Mouse (Mus musculus) MEL (cell line): ENCODE data around the gene Kirrel3. TPM values are rescaled to one million over a fixed set of nuclear protein-coding genes. Genes with fewer than 3 reads are reported as not detected.

Experiments used
- DNase-seq: peaks from one replicate; pipeline ENCODE4 v3.0.0; 2011; ENCODE audit warnings: low read depth, low spot score
- H3K27ac ChIP-seq: 2 replicates; pipeline ENCODE4 v1.5.1; 2012; ENCODE audit warnings: low read depth, mild to moderate bottlenecking, control low read depth, low read length, moderate library complexity; ENCODE audit not compliant: control insufficient read depth
- H3K27me3 ChIP-seq, 2 experiments: fragments of 150-350 bp in 1 of 2; sonication (generic) in 1 of 2; 2 replicates each; pipeline ENCODE4 v1.6.1; 2012; ENCODE audit warnings: low read length in 2 of 2, mild to moderate bottlenecking in 2 of 2, improper control_type of control experiment in 1 of 2, moderate library complexity in 1 of 2; ENCODE audit not compliant: insufficient read depth in 2 of 2, control insufficient read depth in 1 of 2
- H3K36me3 ChIP-seq, 2 experiments: 2 replicates each; pipeline ENCODE4 v1.6.1; 2012 to 2014; ENCODE audit warnings: low read length in 2 of 2, improper control_type of control experiment in 1 of 2, inconsistent platforms in 1 of 2, mild to moderate bottlenecking in 1 of 2; ENCODE audit not compliant: insufficient read depth in 2 of 2, control insufficient read depth in 1 of 2
- H3K4me1 ChIP-seq, 2 experiments: fragments of 150-350 bp in 1 of 2; sonication (generic) in 1 of 2; 2 replicates each; pipeline ENCODE4 v1.6.1; 2012; ENCODE audit warnings: low read length in 2 of 2, improper control_type of control experiment in 1 of 2, mild to moderate bottlenecking in 1 of 2; ENCODE audit not compliant: insufficient read depth in 2 of 2, control insufficient read depth in 1 of 2
- H3K4me3 ChIP-seq, 2 experiments: fragments of 150-350 bp in 1 of 2; sonication (generic) in 1 of 2; 2 replicates each; pipeline ENCODE4 v1.5.1; 2012; ENCODE audit warnings: low read depth in 2 of 2, low read length in 2 of 2, mild to moderate bottlenecking in 2 of 2, moderate library complexity in 2 of 2, control low read depth in 1 of 2, improper control_type of control experiment in 1 of 2; ENCODE audit not compliant: control insufficient read depth in 1 of 2, insufficient read depth in 1 of 2
- H3K79me2 ChIP-seq: 2 replicates; pipeline ENCODE4 v1.6.1; 2012; ENCODE audit warnings: mild to moderate bottlenecking, low read length, moderate library complexity; ENCODE audit not compliant: control insufficient read depth, poor library complexity, insufficient read depth
- H3K9ac ChIP-seq: 2 replicates; pipeline ENCODE4 v1.6.1; 2012; ENCODE audit warnings: low read depth, mild to moderate bottlenecking, control low read depth, low read length, moderate library complexity; ENCODE audit not compliant: control insufficient read depth, poor library complexity, severe bottlenecking
- H3K9me3 ChIP-seq: fragments of 150-350 bp; sonication (generic); replicated peaks from 2 replicates; pipeline ENCODE4 v1.6.1; 2012; ENCODE audit warnings: mild to moderate bottlenecking, low read length, improper control_type of control experiment, moderate library complexity; ENCODE audit not compliant: insufficient read depth
- CHD1 ChIP-seq: IDR thresholded peaks from 2 replicates; pipeline ENCODE4 v1.6.1; 2012; ENCODE audit warnings: low read depth, mild to moderate bottlenecking, inconsistent platforms, low read length, improper control_type of control experiment
- CHD2 ChIP-seq: IDR thresholded peaks from 2 replicates; pipeline ENCODE4 v1.6.1; 2011; ENCODE audit warnings: low read length, improper control_type of control experiment
- CTCF ChIP-seq, 3 experiments: IDR thresholded peaks in 2 of 3; conservative IDR thresholded peaks in 1 of 3; 2 replicates each; pipeline ENCODE4 v1.5.1; 2011 to 2012; ENCODE audit warnings: low read length in 3 of 3, low read depth in 2 of 3, mild to moderate bottlenecking in 2 of 3, improper control_type of control experiment in 1 of 3, inconsistent platforms in 1 of 3, mixed read lengths in 1 of 3, moderate library complexity in 1 of 3; ENCODE audit not compliant: control insufficient read depth in 1 of 3, insufficient read depth in 1 of 3, poor library complexity in 1 of 3, severe bottlenecking in 1 of 3
- E2F4 ChIP-seq: IDR thresholded peaks from 2 replicates; pipeline ENCODE4 v1.6.1; 2011; ENCODE audit warnings: low read depth, low read length, improper control_type of control experiment, borderline replicate concordance
- ELF1 ChIP-seq: IDR thresholded peaks from 2 replicates; pipeline ENCODE4 v1.6.1; 2014; ENCODE audit warnings: low read depth, mild to moderate bottlenecking, inconsistent platforms, low read length, improper control_type of control experiment, moderate library complexity
- ETS1 ChIP-seq: IDR thresholded peaks from 2 replicates; pipeline ENCODE4 v1.6.1; 2012; ENCODE audit warnings: low read depth, mild to moderate bottlenecking, inconsistent platforms, low read length, improper control_type of control experiment, moderate library complexity
- GABPA ChIP-seq: IDR thresholded peaks from 2 replicates; pipeline ENCODE4 v1.6.1; 2012; ENCODE audit warnings: low read depth, mild to moderate bottlenecking, inconsistent platforms, low read length, improper control_type of control experiment, moderate library complexity
- HCFC1 ChIP-seq: IDR thresholded peaks from 2 replicates; pipeline ENCODE4 v1.6.1; 2012; ENCODE audit warnings: low read depth, mild to moderate bottlenecking, inconsistent platforms, low read length, improper control_type of control experiment, moderate library complexity
- JUND ChIP-seq: IDR thresholded peaks from 2 replicates; pipeline ENCODE4 v1.6.1; 2011; ENCODE audit warnings: low read depth, mild to moderate bottlenecking, improper control_type of control experiment, low read length
- KAT2A ChIP-seq: conservative IDR thresholded peaks from 2 replicates; pipeline ENCODE4 v1.6.1; 2012; ENCODE audit warnings: low read depth, low read length, improper control_type of control experiment, inconsistent platforms
- MAZ ChIP-seq: IDR thresholded peaks from 2 replicates; pipeline ENCODE4 v1.6.1; 2012; ENCODE audit warnings: low read depth, mild to moderate bottlenecking, inconsistent platforms, low read length, improper control_type of control experiment
- MEF2A ChIP-seq: IDR thresholded peaks from 2 replicates; pipeline ENCODE4 v1.6.1; 2014; ENCODE audit warnings: low read depth, mild to moderate bottlenecking, inconsistent platforms, low read length, improper control_type of control experiment; ENCODE audit not compliant: poor library complexity, insufficient replicate concordance, severe bottlenecking; ENCODE audit errors: extremely low read depth
- MXI1 ChIP-seq: IDR thresholded peaks from 2 replicates; pipeline ENCODE4 v1.6.1; 2011; ENCODE audit warnings: mild to moderate bottlenecking, low read depth, low read length, improper control_type of control experiment
- MYB ChIP-seq: IDR thresholded peaks from 2 replicates; pipeline ENCODE4 v1.6.1; 2011; ENCODE audit warnings: mild to moderate bottlenecking, low read depth, low read length, improper control_type of control experiment
- MYC ChIP-seq: IDR thresholded peaks from 2 replicates; pipeline ENCODE4 v1.6.1; 2011; ENCODE audit warnings: low read depth, mild to moderate bottlenecking, low read length, improper control_type of control experiment, moderate library complexity
- NELFE ChIP-seq: IDR thresholded peaks from 2 replicates; pipeline ENCODE4 v1.6.1; 2011; ENCODE audit warnings: low read depth, low read length, improper control_type of control experiment
- NRF1 ChIP-seq: IDR thresholded peaks from 2 replicates; pipeline ENCODE4 v1.6.1; 2014; ENCODE audit warnings: low read depth, mild to moderate bottlenecking, inconsistent platforms, low read length, improper control_type of control experiment, moderate library complexity; ENCODE audit not compliant: poor library complexity, insufficient read depth, severe bottlenecking
- POLR2A ChIP-seq, 2 experiments: IDR thresholded peaks; 2 replicates each; pipeline ENCODE4 v1.6.1; 2011 to 2012; ENCODE audit warnings: low read length in 2 of 2, mild to moderate bottlenecking in 2 of 2, control low read depth in 1 of 2, improper control_type of control experiment in 1 of 2, low read depth in 1 of 2, moderate library complexity in 1 of 2; ENCODE audit not compliant: control insufficient read depth in 1 of 2, insufficient read depth in 1 of 2, poor library complexity in 1 of 2
- POLR2AphosphoS2 ChIP-seq: IDR thresholded peaks from 2 replicates; pipeline ENCODE4 v1.6.1; 2011; ENCODE audit warnings: low read length, improper control_type of control experiment
- POLR2AphosphoS5 ChIP-seq: IDR thresholded peaks from 2 replicates; pipeline ENCODE4 v1.6.1; 2012; ENCODE audit warnings: low read depth, borderline replicate concordance, mild to moderate bottlenecking, inconsistent platforms, low read length, moderate library complexity, mixed read lengths
- SMC3 ChIP-seq: IDR thresholded peaks from 2 replicates; pipeline ENCODE4 v1.6.1; 2011; ENCODE audit warnings: low read depth, low read length, improper control_type of control experiment
- TAL1 ChIP-seq: IDR thresholded peaks from 2 replicates; pipeline ENCODE4 v1.6.1; 2012; ENCODE audit warnings: mild to moderate bottlenecking, inconsistent platforms, low read length, moderate library complexity, mixed read lengths
- TBP ChIP-seq: IDR thresholded peaks from 2 replicates; pipeline ENCODE4 v1.8.0; 2011; ENCODE audit warnings: low read depth, low read length, improper control_type of control experiment
- TCF12 ChIP-seq: IDR thresholded peaks from 2 replicates; pipeline ENCODE4 v1.6.1; 2014; ENCODE audit warnings: low read depth, mild to moderate bottlenecking, inconsistent platforms, low read length, improper control_type of control experiment, moderate library complexity
- UBTF ChIP-seq: IDR thresholded peaks from 2 replicates; pipeline ENCODE4 v1.6.1; 2012; ENCODE audit warnings: low read depth, mild to moderate bottlenecking, inconsistent platforms, low read length, improper control_type of control experiment, moderate library complexity, borderline replicate concordance; ENCODE audit not compliant: insufficient read depth
- polyA plus RNA-seq, 2 experiments: library from polyadenylated mRNA; stranded (reverse) in 1 of 2; unstranded in 1 of 2; fragments of >175 nt in 1 of 2; fragments of >200 nt in 1 of 2; gene quantifications; 2 replicates each; pipeline versions ENCODE4 v1.2.1 to v1.2.4; 2012; ENCODE audit warnings: low replicate concordance in 2 of 2, low read depth in 1 of 2; ENCODE audit not compliant: insufficient read length in 2 of 2, insufficient read depth in 1 of 2, missing spikeins in 1 of 2
- total RNA-seq: library from RNA; depleted of rRNA; stranded (reverse); fragments of 300-350 nt; gene quantifications from 2 replicates; pipeline ENCODE4 v1.2.3, GENCODE M21; 2012

Kirrel3 gene
- total and polyA plus RNA-seq, 3 experiments = 0.06 TPM; not detected in 2

DNA sequence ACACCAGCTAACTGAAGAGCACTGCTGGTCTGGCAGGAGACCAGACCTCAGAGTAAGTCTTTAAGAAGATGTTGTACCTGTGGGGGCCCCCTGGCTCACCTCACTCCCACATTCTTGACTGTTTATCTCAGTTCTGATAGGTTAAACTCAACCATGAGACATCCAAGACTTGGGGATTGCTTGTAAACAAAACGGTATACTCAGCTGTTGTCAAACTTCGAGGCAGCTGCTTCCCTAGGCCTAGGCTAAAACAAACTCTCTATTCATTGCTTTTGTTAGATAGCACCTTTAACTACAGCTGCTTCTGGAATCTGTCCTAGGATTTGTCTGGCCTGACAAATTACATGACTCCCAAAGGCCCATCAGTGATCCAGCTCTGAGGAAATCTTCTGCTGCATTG lies 99.8 kb downstream of the Kirrel3 start:
- Histone ChIP-seq H3K27ac (no peak overlapping the region), H3K9me3 (no peaks in the 10 kb centered on the region), H3K4me3 (no peak overlapping the region), H3K79me2 (no peaks in the 10 kb centered on the region), H3K36me3 (no peaks in the 10 kb centered on the region), H3K27me3 (no peaks in the 10 kb centered on the region), H3K9ac (no peak overlapping the region), H3K4me1 (no peaks in the 10 kb centered on the region)
- TF ChIP-seq TBP (no peak), HCFC1 (no peak), MEF2A (no peak), E2F4 (no peak), MAZ (no peak), SMC3 (no peak), POLR2AphosphoS2 (no peak), POLR2AphosphoS5 (no peak), TAL1 (no peak), KAT2A (no peak), TCF12 (no peak), MYB (no peak), MYC (no peak), CTCF (IDR thresholded peaks at IDR 0.05 in 2 of 3, conservative IDR thresholded peaks at IDR 0.05 in 1 of 3; ENCODE audit: control insufficient read depth in 1 of 3, insufficient read depth in 1 of 3, low read depth in 2 of 3, low read length in 3 of 3, poor library complexity in 1 of 3, severe bottlenecking in 1 of 3) (no peak), UBTF (no peak), MXI1 (no peak), ELF1 (no peak), GABPA (no peak)
- no peak for DNase-seq

GRCm38 (mm10) chr9:34586080-34586479 lies 100.4 kb downstream of the Kirrel3 start:
- no peak overlapping the region for H3K9ac ChIP-seq
- H3K9me3 ChIP-seq = no peaks in the 10 kb centered on the region
- no peaks in the 10 kb centered on the region for H3K27me3 ChIP-seq
- H3K4me3 ChIP-seq = no peak overlapping the region
- H3K27ac ChIP-seq = no peak overlapping the region
- H3K79me2 ChIP-seq = no peaks in the 10 kb centered on the region
- DNase-seq = no peak
- no peaks in the 10 kb centered on the region for H3K36me3 ChIP-seq
- no peaks in the 10 kb centered on the region for H3K4me1 ChIP-seq
- TF ChIP-seq POLR2AphosphoS5 (no peak), CHD2 (no peak), NRF1 (no peak), MAZ (no peak), POLR2A (IDR thresholded peaks at IDR 0.05; ENCODE audit: control insufficient read depth in 1 of 2, insufficient read depth in 1 of 2, low read depth in 1 of 2, low read length in 2 of 2, poor library complexity in 1 of 2) (no peak), ETS1 (no peak), NELFE (no peak), TCF12 (no peak), CHD1 (no peak), JUND (no peak), KAT2A (no peak)
